Mouse (Mus musculus) layer of hippocampus, adult 2 months (tissue): Measurements from ENCODE around the gene Vti1a. TPM values are rescaled to one million over a fixed set of nuclear protein-coding genes. Genes with fewer than 3 reads are reported as not detected.

Experiments
- DNase-seq, 2 experiments: peaks; one replicate each; pipeline ENCODE4 v3.0.0; 2022; ENCODE audit warnings: low spot score in 2 of 2
- H3K27ac ChIP-seq: fragments of 200-600 bp; 2 replicates; pipeline ENCODE4 v1.8.1; 2022
- H3K4me3 ChIP-seq: fragments of 200-600 bp; 2 replicates; pipeline ENCODE4 v1.8.1; 2022; ENCODE audit warnings: mild to moderate bottlenecking
- CTCF ChIP-seq: fragments of 200-600 bp; conservative IDR thresholded peaks from 2 replicates; pipeline ENCODE4 v1.8.1; 2022; ENCODE audit warnings: antibody characterized with exemption, mild to moderate bottlenecking, moderate library complexity
- total RNA-seq, 2 experiments: library from RNA; stranded (reverse); gene quantifications; 2 replicates each; pipeline ENCODE4 v1.2.3; 2021

Vti1a gene
- total RNA-seq, 2 experiments from 2014 or later, result 57.6 to 60.4 TPM

- DNase-seq, result no peak
- TF ChIP-seq CTCF, result no peak
- H3K4me3 ChIP-seq, result no peak overlapping the region
These were observed 3.4 kb downstream of the Vti1a start for GRCm38 (mm10) chr19:55319521-55319920.

GRCm38 (mm10) chr19:55322604-55323003 lies 6.5 kb downstream of the Vti1a start:
- no peak for DNase-seq
- no peak for TF ChIP-seq CTCF
- H3K27ac ChIP-seq, result no peak overlapping the region
- H3K4me3 ChIP-seq, result no peak overlapping the region

More at GRCm38 (mm10) chr19:55319521-55319920, 3.4 kb downstream of the Vti1a start:
- no peak overlapping the region for H3K27ac ChIP-seq

DNA sequence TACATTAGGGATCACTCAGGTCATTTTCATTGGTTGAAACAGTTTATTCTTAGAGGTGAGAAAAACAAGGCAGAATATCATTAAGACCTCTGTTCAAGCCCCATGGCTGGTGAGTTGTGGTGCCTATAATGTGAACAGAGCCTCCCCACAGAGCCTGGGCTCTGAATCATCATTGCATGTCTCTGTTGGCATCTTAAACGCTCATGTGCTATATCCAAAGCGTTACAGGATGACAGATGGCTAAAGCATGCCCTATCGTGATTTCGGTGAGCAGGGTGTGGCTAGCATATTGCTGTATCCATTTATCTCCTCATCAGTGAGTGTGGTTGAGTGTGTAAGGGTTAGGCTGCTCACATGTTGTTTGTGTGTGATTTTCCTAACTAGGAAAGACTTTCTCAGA lies 11.4 kb downstream of the Vti1a start:
- H3K27ac ChIP-seq, result no peak overlapping the region
- H3K4me3 ChIP-seq, result no peak overlapping the region
- no peak for DNase-seq
- no peak for TF ChIP-seq CTCF

DNA sequence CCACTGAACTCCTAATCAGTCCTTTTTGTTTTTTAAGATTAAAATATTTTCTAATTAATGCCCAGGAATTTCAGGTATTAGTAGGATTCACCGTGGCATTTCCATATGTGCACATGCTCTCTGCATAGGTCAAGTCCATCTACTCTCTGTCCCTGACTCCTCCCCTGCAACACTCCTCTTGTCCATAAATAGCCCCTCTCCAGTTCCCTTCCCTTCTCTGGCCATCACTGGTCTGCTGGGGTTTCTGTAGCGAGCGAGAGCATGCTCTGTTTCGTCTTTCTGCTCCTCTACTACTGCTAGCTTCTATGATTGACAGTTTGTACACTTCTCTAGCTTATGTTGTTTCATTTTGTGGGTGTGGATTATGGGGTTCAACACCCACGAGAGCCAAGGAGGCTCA lies 15.7 kb downstream of the Vti1a start:
- Histone ChIP-seq H3K27ac (no peak overlapping the region), H3K4me3 (no peak overlapping the region)
- TF ChIP-seq CTCF, result no peak
- no peak for DNase-seq

DNA sequence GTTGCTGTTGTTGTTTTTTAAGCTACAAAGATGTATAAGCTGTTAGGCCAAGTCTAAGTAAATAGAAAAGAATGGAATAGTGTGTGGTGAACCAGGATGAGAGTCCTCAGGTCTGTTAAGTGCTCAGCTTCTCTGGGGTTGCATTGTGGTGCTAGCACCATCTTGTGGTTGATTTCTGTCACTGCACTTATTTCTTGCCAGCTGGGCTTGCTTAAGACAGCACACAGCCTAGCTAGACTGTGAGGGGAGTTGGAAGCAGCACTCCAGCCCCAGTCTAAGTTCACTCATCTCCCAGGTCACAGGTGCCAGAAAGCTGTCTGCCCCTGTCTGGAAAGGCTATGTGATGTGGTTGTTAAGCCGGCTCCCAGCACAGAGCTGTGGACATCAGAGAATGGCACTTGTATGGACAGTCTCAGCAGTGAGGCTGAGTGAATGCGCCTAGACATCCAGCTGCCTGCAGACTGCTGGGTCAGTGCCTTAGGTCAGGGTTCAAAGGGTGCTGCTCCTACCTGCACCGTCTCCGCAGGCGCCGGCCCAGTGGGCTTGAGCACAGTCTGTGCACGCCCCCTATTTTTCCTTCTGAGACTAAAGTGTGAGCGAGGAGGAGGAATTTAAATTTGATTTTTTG lies 16.7 kb downstream of the Vti1a start:
- peak; percentile 92 for TF ChIP-seq CTCF
- DNase-seq, result peak; percentile 76 to 78
- no peak overlapping the region for H3K27ac ChIP-seq
- no peak overlapping the region for H3K4me3 ChIP-seq

DNA sequence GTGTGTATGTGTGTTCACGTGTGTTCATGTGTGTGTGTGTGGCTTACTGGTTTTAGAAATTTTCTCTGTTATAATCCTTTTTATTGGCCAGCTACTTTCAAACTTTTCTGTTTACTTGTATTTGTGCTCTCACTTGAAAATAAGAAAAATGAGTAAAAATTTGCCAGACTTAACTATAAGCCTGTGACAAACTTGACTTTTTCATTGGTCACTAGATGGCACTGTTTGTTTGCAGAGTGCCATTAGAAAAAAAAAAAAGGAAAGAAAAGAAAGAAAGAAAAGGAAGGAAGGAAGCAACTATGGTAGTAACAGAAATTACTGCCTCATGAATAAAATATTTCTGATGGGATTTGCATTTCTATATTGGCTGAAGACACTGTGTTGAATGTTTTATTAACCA lies 19.8 kb downstream of the Vti1a start:
- TF ChIP-seq CTCF, result peak; percentile 87
- H3K27ac ChIP-seq, result no peak overlapping the region
- H3K4me3 ChIP-seq, result no peak overlapping the region
- no peak for DNase-seq

DNA sequence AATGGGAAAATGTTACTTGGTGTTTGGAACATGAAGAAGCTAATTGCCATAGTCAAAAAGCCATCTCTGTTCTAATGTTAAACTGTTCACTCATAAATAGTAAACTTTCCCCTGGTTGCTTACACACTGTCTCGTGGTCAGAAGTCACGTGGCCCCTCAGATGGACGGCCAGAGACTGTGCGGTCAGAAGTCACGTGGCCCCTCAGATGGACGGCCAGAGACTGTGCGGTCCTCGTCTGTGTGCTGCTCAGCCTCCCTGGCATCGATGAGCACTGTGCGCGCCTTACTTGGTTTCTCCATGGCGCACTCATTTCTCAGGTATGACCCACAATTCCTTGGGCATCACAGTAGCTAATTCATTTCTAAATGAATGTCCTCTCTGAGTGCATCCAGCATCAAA lies 20.3 kb downstream of the Vti1a start:
- no peak for TF ChIP-seq CTCF

GRCm38 (mm10) chr19:55337066-55337465 lies 21.0 kb downstream of the Vti1a start:
- no peak overlapping the region for H3K27ac ChIP-seq
- TF ChIP-seq CTCF, result no peak
- H3K4me3 ChIP-seq, result no peak overlapping the region
- no peak for DNase-seq

More for the DNA sequence above, 20.3 kb downstream of the Vti1a start:
- Histone ChIP-seq H3K4me3 (no peak overlapping the region), H3K27ac (no peak overlapping the region)
- DNase-seq, result no peak

DNA sequence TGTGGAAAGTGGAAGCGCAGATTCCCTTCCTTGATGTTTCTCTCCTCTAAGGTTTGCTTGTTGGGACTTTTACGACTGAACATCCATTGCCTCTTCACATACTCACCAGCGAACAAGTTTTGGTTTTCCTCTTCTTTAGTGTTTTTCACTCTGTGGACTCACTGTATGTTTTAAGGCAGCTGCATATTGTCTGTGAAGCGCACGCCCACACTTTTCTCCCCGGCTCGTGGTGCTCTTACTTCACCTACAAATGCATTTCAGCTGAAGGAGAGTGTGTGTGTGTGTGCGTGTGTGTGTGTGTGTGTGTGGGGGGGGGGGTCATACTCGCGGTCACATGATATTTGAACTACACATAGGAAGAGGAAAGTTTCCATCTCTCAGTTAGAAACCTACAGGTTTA lies 21.6 kb downstream of the Vti1a start:
- no peak overlapping the region for H3K4me3 ChIP-seq
- TF ChIP-seq CTCF, result no peak
- DNase-seq, result no peak
- H3K27ac ChIP-seq, result no peak overlapping the region

DNA sequence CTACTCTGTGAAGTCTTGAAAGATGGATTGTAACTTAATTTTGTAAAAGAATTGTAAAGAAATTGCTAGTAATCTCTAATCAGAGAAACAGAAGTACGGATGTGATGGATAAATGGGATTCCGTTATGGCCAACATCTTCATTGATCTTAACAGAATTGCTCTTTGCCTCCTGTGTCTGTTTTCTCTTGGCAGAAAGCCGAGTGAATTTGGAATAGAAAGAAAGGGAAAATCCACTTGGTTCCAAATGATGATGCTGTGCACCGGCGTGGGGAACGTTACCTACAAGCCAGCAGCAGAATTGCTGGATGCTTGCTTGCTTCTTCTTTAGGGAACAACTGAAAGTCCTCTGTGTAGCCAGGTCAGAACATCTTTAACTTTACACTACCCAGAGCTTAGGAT lies 24.4 kb downstream of the Vti1a start:
- DNase-seq, result no peak
- H3K27ac ChIP-seq, result no peak overlapping the region
- no peak overlapping the region for H3K4me3 ChIP-seq
- no peak for TF ChIP-seq CTCF

GRCm38 (mm10) chr19:55341377-55341776 lies 25.3 kb downstream of the Vti1a start:
- peak; percentile 69 for TF ChIP-seq CTCF
- DNase-seq, result no peak
- H3K4me3 ChIP-seq, result no peak overlapping the region
- H3K27ac ChIP-seq, result no peak overlapping the region

GRCm38 (mm10) chr19:55342423-55342822 lies 26.3 kb downstream of the Vti1a start:
- no peak overlapping the region for H3K4me3 ChIP-seq
- no peak for TF ChIP-seq CTCF
- DNase-seq, result no peak
- no peak overlapping the region for H3K27ac ChIP-seq

- no peak for DNase-seq
- Histone ChIP-seq H3K27ac (no peak overlapping the region), H3K4me3 (no peak overlapping the region)
- TF ChIP-seq CTCF, result no peak
These were observed 27.2 kb downstream of the Vti1a start for GRCm38 (mm10) chr19:55343274-55343673.

GRCm38 (mm10) chr19:55348187-55348586 lies 32.1 kb downstream of the Vti1a start:
- Histone ChIP-seq H3K4me3 (no peak overlapping the region), H3K27ac (no peak overlapping the region)
- no peak for TF ChIP-seq CTCF
- no peak for DNase-seq
